Mouse (Mus musculus): Measurements from ENCODE around the gene Gm47791. TPM values are rescaled to one million over a fixed set of nuclear protein-coding genes. Genes with fewer than 3 reads are reported as not detected.

The Gm47791 gene
- total and polyA plus RNA-seq, 2 experiments from 2014 or later, result not detected

- Histone ChIP-seq H3K36me3 (ENCODE audit: insufficient read depth) (no peaks in the 10 kb centered on the region), H3K9me3 (ENCODE audit: low read length) (no peaks in the 10 kb centered on the region), H3K4me3 (ENCODE audit: low read depth, low read length) (no peak overlapping the region), H3K9ac (no peak overlapping the region), H3K27ac (ENCODE audit: low read depth, low read length) (no peak overlapping the region; the same call in 1 of the 2 replicates), H3K4me1 (ENCODE audit: insufficient read depth) (no peaks in the 10 kb centered on the region), H3K4me2 (ENCODE audit: low read depth) (no peak overlapping the region), H3K27me3 (ENCODE audit: insufficient read depth, low read length) (no peaks in the 10 kb centered on the region)
- 65% methylated on average over 7 of the region's 7 CpGs for WGBS
- DNase-seq, result no peak
- TF ChIP-seq CTCF (IDR thresholded peaks at IDR 0.05; ENCODE audit: low read depth), result no peak
- no peak for ATAC-seq
These were observed 36.2 kb upstream of the Gm47791 start for GRCm38 (mm10) chr1:82807206-82807605.

DNA sequence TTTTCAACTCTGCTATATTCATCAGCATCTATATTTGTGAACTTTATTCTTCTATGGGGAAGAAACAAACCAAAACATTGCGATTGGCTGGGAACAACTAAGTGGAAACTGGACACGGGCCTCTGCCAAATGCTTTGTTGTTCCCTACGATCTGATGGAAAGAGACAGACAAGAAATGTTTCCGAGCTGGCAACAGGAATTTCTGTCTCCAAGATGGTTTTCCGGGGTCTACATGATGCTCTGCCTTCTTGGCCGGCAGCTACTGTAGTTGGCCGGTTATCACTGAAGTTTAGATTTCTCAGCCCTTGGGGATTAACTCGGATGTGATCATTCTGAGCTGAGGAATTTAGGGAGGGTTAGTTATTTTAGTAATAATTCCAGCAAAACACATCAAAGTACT, 35.3 kb upstream of the Gm47791 start:
- H3K9ac ChIP-seq, result no peak overlapping the region
- H3K4me1 ChIP-seq (ENCODE audit: insufficient read depth), result no peaks in the 10 kb centered on the region
- no peaks in the 10 kb centered on the region for H3K36me3 ChIP-seq (ENCODE audit: insufficient read depth)
- no peaks in the 10 kb centered on the region for H3K27me3 ChIP-seq (ENCODE audit: insufficient read depth, low read length)
- WGBS, result 55% methylated on average over 8 of the region's 8 CpGs
- H3K27ac ChIP-seq (ENCODE audit: low read depth, low read length), result no peak overlapping the region
- ATAC-seq, result no peak
- H3K9me3 ChIP-seq (ENCODE audit: low read length), result no peaks in the 10 kb centered on the region
- DNase-seq, result no peak
- no peak for TF ChIP-seq CTCF (IDR thresholded peaks at IDR 0.05; ENCODE audit: low read depth)
- no peak overlapping the region for H3K4me2 ChIP-seq (ENCODE audit: low read depth)
- no peak overlapping the region for H3K4me3 ChIP-seq (ENCODE audit: low read depth, low read length)

DNA sequence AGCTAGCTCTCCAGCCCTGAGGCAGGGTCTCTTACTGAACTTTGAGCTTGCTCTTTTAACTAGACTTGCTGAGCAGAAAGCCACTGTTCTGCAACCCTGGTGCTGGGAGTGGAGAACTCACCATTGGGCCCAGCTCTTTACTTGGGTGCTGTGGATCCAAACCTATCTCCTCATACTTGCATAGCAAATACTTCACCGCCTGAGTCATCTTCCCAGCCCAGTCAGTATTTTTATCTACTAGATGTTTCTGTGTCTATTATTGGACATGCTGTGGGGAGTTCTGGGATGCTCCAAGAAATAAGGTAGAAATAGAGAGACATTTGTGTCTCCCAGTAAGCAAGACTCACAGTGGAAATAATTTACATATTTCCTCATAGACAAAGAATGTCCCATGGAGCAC, 33.0 kb upstream of the Gm47791 start:
- Histone ChIP-seq H3K4me3 (ENCODE audit: low read depth, low read length) (no peak overlapping the region), H3K4me2 (ENCODE audit: low read depth) (no peak overlapping the region), H3K36me3 (ENCODE audit: insufficient read depth) (no peaks in the 10 kb centered on the region), H3K27ac (ENCODE audit: low read depth, low read length) (no peak overlapping the region), H3K9me3 (ENCODE audit: low read length) (no peaks in the 10 kb centered on the region), H3K27me3 (ENCODE audit: insufficient read depth, low read length) (no peaks in the 10 kb centered on the region), H3K9ac (no peak overlapping the region), H3K4me1 (ENCODE audit: insufficient read depth) (no peaks in the 10 kb centered on the region)
- ATAC-seq, result no peak
- 93% methylated on average over 1 of the region's 1 CpGs for WGBS
- TF ChIP-seq CTCF (IDR thresholded peaks at IDR 0.05; ENCODE audit: low read depth), result no peak
- no peak for DNase-seq

DNA sequence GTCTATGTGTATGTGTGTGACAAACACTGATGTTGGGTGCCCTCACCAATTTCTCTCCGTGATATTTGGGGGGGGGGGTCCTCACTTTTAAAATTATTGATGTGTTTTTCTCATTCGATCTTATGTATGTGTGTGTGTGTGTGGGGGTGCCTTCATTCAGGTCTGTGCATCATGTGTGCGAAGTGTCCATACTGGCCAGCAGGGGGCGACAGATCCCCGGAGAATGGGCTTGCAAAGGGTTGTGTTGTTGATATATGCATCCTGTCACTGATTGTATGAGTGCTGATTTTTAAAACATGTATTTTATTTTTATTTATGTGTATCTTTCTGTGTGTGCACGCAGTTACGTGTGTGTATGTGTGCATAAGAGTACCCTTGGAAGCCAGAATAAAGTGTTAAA, 32.6 kb upstream of the Gm47791 start:
- no peaks in the 10 kb centered on the region for H3K27me3 ChIP-seq (ENCODE audit: insufficient read depth, low read length)
- ATAC-seq (peak; percentile 48; the same call in 1 of the 2 replicates), DNase-seq (no peak)

DNA sequence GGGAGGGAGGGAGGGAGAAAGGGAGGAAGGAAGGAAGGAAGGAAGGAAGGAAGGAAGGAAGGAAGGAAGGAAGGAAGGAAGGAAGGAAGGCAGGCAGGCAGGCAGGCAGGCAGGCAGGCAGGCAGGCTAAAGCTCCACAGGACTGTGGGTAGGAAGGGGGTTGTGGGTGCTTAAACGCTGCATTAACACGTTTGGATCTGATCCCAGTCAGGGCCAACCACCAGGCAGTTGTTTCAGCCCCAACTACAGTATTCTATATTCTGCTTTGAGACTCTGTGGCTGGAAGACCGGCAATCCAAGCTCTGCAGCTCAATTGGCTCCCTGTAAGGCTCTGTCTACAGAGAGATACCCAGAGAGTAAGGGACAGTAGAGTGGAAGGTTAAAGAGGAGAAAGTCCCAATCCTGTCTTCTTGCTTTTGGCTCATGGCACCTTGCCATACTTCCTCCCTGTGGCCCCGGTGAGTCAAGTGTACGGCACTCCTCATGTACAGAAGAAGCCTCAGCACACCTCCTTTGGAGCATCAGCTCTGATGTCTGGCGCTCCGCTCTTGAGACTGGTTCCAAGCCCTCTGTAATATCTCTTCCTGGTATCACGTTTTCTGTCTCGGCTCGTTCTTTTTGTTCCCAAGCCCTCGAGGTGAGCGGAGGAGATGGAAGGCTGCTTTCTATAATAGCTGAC, 30.2 kb upstream of the Gm47791 start:
- no peak for TF ChIP-seq CTCF (IDR thresholded peaks at IDR 0.05; ENCODE audit: low read depth)
- no peaks in the 10 kb centered on the region for H3K4me1 ChIP-seq (ENCODE audit: insufficient read depth)
- WGBS, result 70% methylated on average over 12 of the region's 12 CpGs
- DNase-seq, result no peak
- no peak for ATAC-seq
- H3K4me3 ChIP-seq (ENCODE audit: low read depth, low read length), result no peak overlapping the region
- H3K9ac ChIP-seq, result no peak overlapping the region
- no peaks in the 10 kb centered on the region for H3K36me3 ChIP-seq (ENCODE audit: insufficient read depth)
- no peaks in the 10 kb centered on the region for H3K27me3 ChIP-seq (ENCODE audit: insufficient read depth, low read length)
- no peaks in the 10 kb centered on the region for H3K9me3 ChIP-seq (ENCODE audit: low read length)
- no peak overlapping the region for H3K27ac ChIP-seq (ENCODE audit: low read depth, low read length)
- H3K4me2 ChIP-seq (ENCODE audit: low read depth), result no peak overlapping the region

More for the DNA sequence above, 32.6 kb upstream of the Gm47791 start:
- H3K36me3 ChIP-seq (ENCODE audit: insufficient read depth), result no peaks in the 10 kb centered on the region
- peak; percentile 58 for TF ChIP-seq CTCF (IDR thresholded peaks at IDR 0.05; ENCODE audit: low read depth)
- H3K4me3 ChIP-seq (ENCODE audit: low read depth, low read length), result no peak overlapping the region
- 76% methylated on average over 7 of the region's 7 CpGs for WGBS
- H3K9ac ChIP-seq, result no peak overlapping the region
- no peak overlapping the region for H3K4me2 ChIP-seq (ENCODE audit: low read depth)
- no peak overlapping the region for H3K27ac ChIP-seq (ENCODE audit: low read depth, low read length)
- no peaks in the 10 kb centered on the region for H3K4me1 ChIP-seq (ENCODE audit: insufficient read depth)
- no peaks in the 10 kb centered on the region for H3K9me3 ChIP-seq (ENCODE audit: low read length)

- Histone ChIP-seq H3K27me3 (ENCODE audit: insufficient read depth, low read length) (no peaks in the 10 kb centered on the region), H3K4me2 (ENCODE audit: low read depth) (no peak overlapping the region), H3K36me3 (ENCODE audit: insufficient read depth) (no peaks in the 10 kb centered on the region), H3K4me1 (ENCODE audit: insufficient read depth) (0 out of 2 replicates have a peak, but pooled peaks cover 4% of the 10 kb centered on the region), H3K9ac (no peak overlapping the region), H3K9me3 (ENCODE audit: low read length) (no peaks in the 10 kb centered on the region), H3K27ac (ENCODE audit: low read depth, low read length) (no peak overlapping the region), H3K4me3 (ENCODE audit: low read depth, low read length) (no peak overlapping the region)
- no peak for ATAC-seq
- TF ChIP-seq CTCF (IDR thresholded peaks at IDR 0.05; ENCODE audit: low read depth), result no peak
- no peak for DNase-seq
- WGBS, result 69% methylated on average over 4 of the region's 4 CpGs
These were observed 27.9 kb upstream of the Gm47791 start for GRCm38 (mm10) chr1:82798922-82799321.

DNA sequence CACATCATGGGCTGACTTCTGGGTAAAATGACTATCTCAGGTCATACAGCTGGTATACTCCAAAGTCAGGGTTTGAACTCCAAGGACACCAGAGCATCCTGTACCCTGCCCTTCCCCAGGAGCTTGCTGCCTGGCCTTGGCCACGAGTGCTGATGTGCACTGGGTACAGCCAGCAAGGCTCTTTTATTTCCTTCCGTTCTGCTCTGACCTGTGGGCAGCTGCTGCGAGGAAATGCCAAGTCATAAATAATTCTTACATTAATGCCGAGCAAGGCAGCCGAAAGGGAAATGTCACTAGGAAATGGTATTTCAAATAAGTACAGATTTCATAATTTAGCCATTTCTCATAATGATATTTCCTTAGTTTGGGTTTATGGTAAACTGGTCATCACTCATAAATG, 27.3 kb upstream of the Gm47791 start:
- ATAC-seq (no peak), DNase-seq (no peak)
- no peak overlapping the region for H3K27ac ChIP-seq (ENCODE audit: low read depth, low read length)
- no peaks in the 10 kb centered on the region for H3K9me3 ChIP-seq (ENCODE audit: low read length)
- no peak overlapping the region for H3K4me2 ChIP-seq (ENCODE audit: low read depth)
- TF ChIP-seq CTCF (IDR thresholded peaks at IDR 0.05; ENCODE audit: low read depth), result no peak
- 0 out of 2 replicates have a peak, but pooled peaks cover 4% of the 10 kb centered on the region for H3K4me1 ChIP-seq (ENCODE audit: insufficient read depth)
- H3K4me3 ChIP-seq (ENCODE audit: low read depth, low read length), result no peak overlapping the region
- WGBS, result 71% methylated on average over 5 of the region's 5 CpGs
- no peak overlapping the region for H3K9ac ChIP-seq
- H3K27me3 ChIP-seq (ENCODE audit: insufficient read depth, low read length), result no peaks in the 10 kb centered on the region
- H3K36me3 ChIP-seq (ENCODE audit: insufficient read depth), result no peaks in the 10 kb centered on the region

Measured in forebrain, postnatal 0 days (tissue).